Mouse (Mus musculus) testis, adult 2 months (tissue): ENCODE measurements around the gene Mapkapk3.

Source experiments
- CTCF ChIP-seq: fragments of 200-500 bp; IDR thresholded peaks from 2 replicates; pipeline ENCODE4 v1.5.1; 2012; ENCODE audit warnings: low read depth, mild to moderate bottlenecking, inconsistent platforms, low read length, moderate library complexity; ENCODE audit not compliant: control insufficient read depth, insufficient read depth, insufficient replicate concordance
- POLR2A ChIP-seq: fragments of 200-500 bp; IDR thresholded peaks from 2 replicates; pipeline ENCODE4 v1.6.1; 2012; ENCODE audit warnings: low read depth, mild to moderate bottlenecking, inconsistent platforms, low read length, moderate library complexity; ENCODE audit not compliant: control insufficient read depth

DNA sequence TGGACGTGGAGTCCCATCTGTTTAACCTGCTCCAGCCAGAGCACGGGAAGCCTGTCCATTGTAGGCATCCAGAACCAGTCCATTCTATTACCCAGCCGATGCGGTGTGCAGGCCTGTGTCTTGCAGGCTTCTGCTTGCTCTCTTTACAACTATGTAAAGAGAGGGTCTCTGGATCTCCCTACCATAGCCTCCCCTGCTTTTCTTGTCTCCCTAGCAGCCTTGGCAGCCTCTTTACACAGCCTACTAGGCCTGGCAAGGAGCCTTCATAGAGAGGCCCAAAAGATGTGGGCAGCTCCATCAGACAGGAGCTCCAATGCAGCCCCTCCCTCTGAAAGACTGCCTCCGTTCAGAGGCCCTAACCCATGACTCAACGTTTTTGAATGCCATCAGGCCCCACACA, 40.5 kb downstream of the Mapkapk3 start:
- TF ChIP-seq CTCF (no peak), POLR2A (no peak)
